Mouse (Mus musculus) embryonic stem cell, embryonic (primary cell): Measurements from ENCODE around the gene Abcd2.

Source experiments
- CTCF ChIA-PET, 4 experiments: fragments of 300-600 bp in 2 of 4; fragments of 350-600 bp in 2 of 4; sonication (Branson Sonifier 250); formaldehyde crosslinking; loops; one replicate each; lab custom pipeline; 2022; ENCODE audit warnings: inconsistent platforms in 2 of 4; lab: Charles Lee
- POLR2A ChIA-PET, 4 experiments: fragments of 300-600 bp in 2 of 4; fragments of 350-600 bp in 2 of 4; sonication (Branson Sonifier 250); formaldehyde crosslinking; loops; one replicate each; lab custom pipeline; 2022; ENCODE audit warnings: antibody characterized with exemption in 4 of 4, inconsistent platforms in 1 of 4; lab: Charles Lee

Gene Abcd2

GRCm38 (mm10) chr15:91170602-91171328 lies 20.8 kb downstream of the Abcd2 start:
- ChIA-PET POLR2A (interaction anchor here in 2 of 4 experiments (0.5 to 0.6 kb wide), 3 partner anchors 13 to 331 kb away, joined by 3 to 4 read pairs (median 3); no protein-coding TSS in a partner anchor), CTCF (interaction anchor here in 1 of 4 experiments (0.7 kb wide), 1 partner anchor 687 kb away, joined by 4 read pairs; no protein-coding TSS in a partner anchor)

DNA sequence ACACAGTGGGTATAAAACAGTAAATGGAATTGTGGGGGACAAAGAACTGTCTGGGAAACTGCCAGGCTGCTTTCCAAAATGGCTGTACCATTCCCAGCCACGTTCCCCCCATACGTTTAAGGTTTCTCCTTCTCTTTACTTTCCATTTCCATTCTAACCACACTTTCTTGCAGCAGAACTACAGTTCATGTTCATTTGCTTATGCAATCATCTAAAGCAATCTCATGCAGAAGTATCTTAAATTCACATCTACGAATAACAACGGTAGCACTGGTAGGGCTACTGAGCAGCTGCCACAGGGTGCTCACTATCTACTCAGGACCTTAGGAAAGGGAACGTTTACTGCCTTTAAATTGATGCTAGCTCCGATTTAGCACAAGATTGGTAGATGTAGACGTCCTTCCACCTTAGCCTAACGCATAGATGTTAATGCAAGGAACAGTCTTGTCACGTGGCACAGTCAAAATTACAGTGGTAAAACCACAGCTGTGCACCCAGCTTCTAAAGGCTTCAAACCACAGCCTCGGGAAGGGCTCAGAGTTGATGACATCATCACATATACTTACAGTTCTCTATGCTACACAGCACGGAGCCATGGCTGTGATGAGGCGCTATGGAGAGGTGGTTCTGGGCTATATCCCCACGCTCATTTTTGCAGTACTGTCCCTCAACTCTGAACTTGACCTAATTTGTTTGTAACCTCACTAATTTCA lies 23.6 kb downstream of the Abcd2 start:
- ChIA-PET POLR2A (no interaction called here), CTCF (no interaction called here)

DNA sequence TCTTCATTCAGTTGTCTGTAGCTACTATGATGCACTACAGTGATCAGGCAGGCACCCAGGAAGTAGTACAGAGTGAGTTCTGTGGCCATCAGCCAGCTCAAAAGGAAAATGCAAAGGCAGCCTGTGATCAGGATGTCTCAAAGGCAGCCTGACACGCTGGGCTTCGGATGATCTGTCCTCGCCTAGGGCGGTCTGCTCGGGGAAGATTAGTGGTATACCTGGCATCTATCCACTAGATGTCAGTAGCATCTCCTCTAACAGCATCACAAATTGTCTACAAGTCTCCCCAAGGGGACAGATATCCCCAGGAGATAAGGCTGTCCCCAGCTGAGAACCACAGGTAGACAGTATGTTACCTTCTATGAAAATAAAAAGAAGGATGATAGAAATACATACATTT lies 26.6 kb downstream of the Abcd2 start:
- CTCF ChIA-PET, result interaction anchor here in 3 of 4 experiments (0.6 to 1.1 kb wide), 4 partner anchors 19 to 1266 kb away, joined by 3 to 7 read pairs (median 3); no protein-coding TSS in a partner anchor
- POLR2A ChIA-PET, result no interaction called here

- ChIA-PET CTCF (no interaction called here), POLR2A (no interaction called here)
These were observed 28.1 kb downstream of the Abcd2 start for GRCm38 (mm10) chr15:91163454-91163853.

DNA sequence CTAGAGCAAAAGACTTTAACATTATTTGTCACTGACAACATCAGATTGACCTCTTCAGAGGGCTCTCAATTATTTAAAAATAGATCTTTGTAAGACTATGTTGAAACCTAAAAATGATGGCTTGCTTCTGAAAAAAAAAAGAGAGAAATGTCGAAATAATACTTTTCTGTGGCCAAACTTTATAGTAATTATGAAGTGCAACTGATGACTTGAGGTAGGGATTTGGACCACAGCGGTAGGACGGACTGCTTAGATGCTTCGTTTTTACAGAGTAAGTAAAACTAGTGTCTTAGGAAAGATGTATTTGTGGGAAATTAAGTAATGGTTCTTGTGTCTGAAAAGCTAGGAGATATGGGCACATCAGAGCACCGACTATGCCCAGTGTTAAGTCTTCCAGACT lies 30.4 kb downstream of the Abcd2 start:
- ChIA-PET CTCF (no interaction called here), POLR2A (interaction anchor here in 1 of 4 experiments (0.7 kb wide), 1 partner anchor 239 kb away, joined by 5 read pairs; no protein-coding TSS in a partner anchor)

DNA sequence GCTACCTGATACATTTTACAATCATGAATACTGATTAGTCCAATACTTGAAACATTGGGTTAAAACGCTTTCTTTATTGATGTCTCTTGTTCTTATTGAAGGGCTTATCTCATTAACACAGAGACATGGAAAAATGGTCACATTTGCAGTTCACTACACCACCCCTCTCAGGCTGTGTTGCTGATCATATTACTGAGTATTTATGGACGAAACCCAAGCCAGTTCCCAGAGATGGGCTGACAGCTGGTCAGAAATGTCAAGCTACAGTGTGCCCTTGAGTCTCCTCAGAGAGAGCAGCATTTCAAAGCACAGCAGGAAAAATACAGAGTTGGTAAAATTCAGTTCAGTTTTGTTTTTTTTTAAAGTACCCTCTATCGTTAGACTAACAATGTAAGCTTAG lies 38.3 kb downstream of the Abcd2 start:
- POLR2A ChIA-PET, result interaction anchor here in 1 of 4 experiments (0.6 kb wide), 1 partner anchor 211 kb away, joined by 3 read pairs; no protein-coding TSS in a partner anchor

DNA sequence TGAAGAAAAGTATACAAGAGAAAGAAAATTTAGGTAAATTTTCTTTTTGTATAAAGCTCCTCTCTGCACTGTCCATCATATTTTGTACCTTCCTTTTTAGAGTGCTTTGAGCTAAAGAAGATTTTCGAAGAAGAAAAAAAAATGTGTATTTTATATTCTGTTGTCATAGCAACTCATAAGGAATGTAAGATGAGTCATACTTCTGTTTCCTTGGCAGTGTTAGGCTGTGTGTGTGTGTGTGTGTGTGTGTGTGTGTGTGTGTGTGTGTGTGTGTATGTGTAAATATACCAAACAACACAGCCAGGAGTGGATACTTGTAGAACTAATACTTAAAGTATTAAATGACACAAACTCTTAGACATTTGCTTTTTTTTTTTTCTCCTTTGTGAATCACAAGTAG lies 39.0 kb downstream of the Abcd2 start:
- ChIA-PET POLR2A (no interaction called here), CTCF (interaction anchor here in 1 of 4 experiments (0.7 kb wide), 1 partner anchor 549 kb away, joined by 8 read pairs; no protein-coding TSS in a partner anchor)

More for the DNA sequence above, 38.3 kb downstream of the Abcd2 start:
- CTCF ChIA-PET, result no interaction called here

GRCm38 (mm10) chr15:91124584-91124983 lies 67.0 kb downstream of the Abcd2 start:
- ChIA-PET POLR2A (interaction anchor here in 1 of 4 experiments (0.7 to 1.0 kb wide), 2 partner anchors 11 to 12 kb away, joined by 3 to 4 read pairs; no protein-coding TSS in a partner anchor), CTCF (interaction anchor here in 1 of 4 experiments (1.1 kb wide), 1 partner anchor 126 kb away, joined by 3 read pairs; no protein-coding TSS in a partner anchor)

GRCm38 (mm10) chr15:91112555-91113209 lies 78.9 kb downstream of the Abcd2 start:
- POLR2A ChIA-PET, result interaction anchor here in 1 of 4 experiments (0.7 kb wide), 1 partner anchor 11 kb away, joined by 4 read pairs; no protein-coding TSS in a partner anchor
- CTCF ChIA-PET, result no interaction called here

DNA sequence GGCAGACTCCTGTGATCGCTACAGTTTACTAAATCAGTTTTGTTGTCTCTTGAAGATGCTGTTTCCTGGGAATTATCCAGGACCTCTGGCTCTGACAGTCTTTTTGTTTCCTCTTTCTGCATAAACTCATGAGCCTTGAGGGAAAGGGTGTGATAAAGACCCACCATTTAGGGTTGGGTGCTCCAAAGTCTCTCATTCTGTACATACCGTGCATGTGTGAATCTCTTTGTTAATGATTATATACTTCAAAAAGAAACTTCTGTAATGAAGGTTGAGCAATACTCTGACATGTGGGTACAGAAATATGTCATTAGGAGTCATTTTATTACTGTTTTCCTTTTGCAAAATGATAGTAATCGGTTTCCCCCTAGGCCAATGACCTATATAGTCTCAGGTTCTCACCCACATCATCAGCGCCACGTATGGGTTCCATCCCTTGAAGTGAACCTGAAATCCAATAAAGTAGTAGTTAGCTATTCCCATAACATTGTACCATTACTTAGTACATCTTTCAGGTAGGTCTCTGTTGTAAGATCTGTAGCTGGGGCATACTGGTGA lies 83.4 kb downstream of the Abcd2 start:
- CTCF ChIA-PET, result no interaction called here
- POLR2A ChIA-PET, result no interaction called here

DNA sequence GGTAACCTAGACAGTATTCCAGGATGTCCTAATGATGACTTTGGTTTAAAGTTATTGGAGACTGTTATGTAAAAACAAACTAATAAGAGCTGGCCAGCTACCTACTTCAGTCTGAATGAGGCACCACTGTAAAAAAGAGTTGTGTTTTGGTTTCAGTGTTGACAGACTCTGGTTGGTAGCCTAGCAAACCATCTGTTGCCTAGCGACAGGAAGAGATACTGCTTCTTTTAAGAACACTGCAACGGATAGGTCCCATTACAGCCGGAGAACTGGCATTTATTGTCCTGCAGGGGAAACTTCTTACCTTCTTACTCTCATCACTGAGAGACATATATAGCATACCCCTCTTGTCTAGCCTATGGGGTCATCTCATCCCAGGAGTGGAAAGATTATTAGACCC lies 86.7 kb downstream of the Abcd2 start:
- ChIA-PET POLR2A (interaction anchor here in 1 of 4 experiments (0.6 kb wide), 1 partner anchor 27 kb away, joined by 3 read pairs; no protein-coding TSS in a partner anchor), CTCF (no interaction called here)

DNA sequence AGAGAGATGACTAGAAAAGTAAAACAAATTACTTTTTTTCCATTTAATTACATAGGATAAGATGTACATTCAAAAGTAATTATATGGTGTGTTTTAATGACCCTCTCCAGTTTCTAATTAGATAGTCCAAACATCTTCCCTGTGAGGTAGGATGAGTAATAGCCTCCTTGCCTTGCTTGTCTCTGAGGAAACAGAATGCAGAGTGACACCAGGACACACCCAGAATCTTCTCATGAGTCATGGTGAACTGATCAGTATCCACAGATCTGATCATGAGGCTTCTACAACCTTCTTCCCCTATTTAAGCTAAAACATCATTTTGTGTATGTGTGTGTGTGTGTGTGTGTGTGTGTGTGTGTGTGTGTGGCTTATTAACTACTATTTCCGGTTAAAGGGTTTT lies 87.3 kb downstream of the Abcd2 start:
- CTCF ChIA-PET, result no interaction called here
- POLR2A ChIA-PET, result interaction anchor here in 1 of 4 experiments (0.6 kb wide), 1 partner anchor 26 kb away, joined by 3 read pairs; no protein-coding TSS in a partner anchor

DNA sequence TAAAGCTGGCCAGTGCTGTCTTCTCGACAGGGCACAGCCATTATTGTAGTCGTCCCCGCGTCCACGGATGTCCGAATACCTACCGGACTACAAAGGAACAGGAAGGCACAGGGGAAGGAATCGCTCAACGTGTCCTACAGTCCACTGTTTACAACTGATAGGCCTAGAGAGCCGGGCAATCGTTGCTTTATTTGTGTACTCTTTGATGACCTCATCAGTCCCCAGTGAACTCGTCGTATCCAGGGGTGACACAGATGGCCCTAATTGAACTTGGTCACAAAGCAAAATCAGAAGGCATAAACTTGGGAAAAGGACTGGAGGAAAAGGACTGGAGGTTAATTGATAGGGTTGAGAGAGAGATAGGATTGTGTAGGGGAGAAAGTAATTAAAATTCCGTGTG lies 87.8 kb downstream of the Abcd2 start:
- ChIA-PET POLR2A (no interaction called here), CTCF (no interaction called here)

DNA sequence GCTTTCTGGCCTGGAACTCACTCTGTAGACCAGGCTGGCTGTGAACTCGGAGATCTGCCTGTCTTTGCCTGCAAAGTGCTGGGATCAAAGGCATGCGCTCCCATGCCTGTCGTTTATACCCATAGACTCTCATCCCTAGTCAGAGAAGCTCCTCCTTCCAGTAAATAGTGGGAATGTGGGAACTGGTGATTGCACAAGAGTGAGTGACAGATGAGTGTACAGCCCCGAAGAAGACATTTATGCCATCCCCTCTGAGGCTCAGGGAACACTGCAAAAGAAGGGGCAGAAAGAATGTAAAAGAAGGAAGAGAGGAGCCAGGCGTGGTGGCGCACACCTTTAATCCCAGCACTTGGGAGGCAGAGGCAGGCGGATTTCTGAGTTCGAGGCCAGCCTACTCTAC lies 88.3 kb downstream of the Abcd2 start:
- ChIA-PET CTCF (no interaction called here), POLR2A (interaction anchor here in 1 of 4 experiments (0.6 kb wide), 2 partner anchors 32 to 556 kb away, joined by 3 read pairs; no protein-coding TSS in a partner anchor)

- CTCF ChIA-PET, result no interaction called here
- POLR2A ChIA-PET, result interaction anchor here in 1 of 4 experiments (0.7 kb wide), 1 partner anchor 171 kb away, joined by 3 read pairs; no protein-coding TSS in a partner anchor
These were observed 95.0 kb downstream of the Abcd2 start for GRCm38 (mm10) chr15:91096606-91097005.
